Mouse (Mus musculus) testis, adult 2 months (tissue): ENCODE measurements around the gene Osbpl2.

Source experiments
- CTCF ChIP-seq: fragments of 200-500 bp; IDR thresholded peaks from 2 replicates; pipeline ENCODE4 v1.5.1; 2012; ENCODE audit warnings: low read depth, mild to moderate bottlenecking, inconsistent platforms, low read length, moderate library complexity; ENCODE audit not compliant: control insufficient read depth, insufficient read depth, insufficient replicate concordance
- POLR2A ChIP-seq: fragments of 200-500 bp; IDR thresholded peaks from 2 replicates; pipeline ENCODE4 v1.6.1; 2012; ENCODE audit warnings: low read depth, mild to moderate bottlenecking, inconsistent platforms, low read length, moderate library complexity; ENCODE audit not compliant: control insufficient read depth

- TF ChIP-seq POLR2A (no peak), CTCF (no peak)
Measured at GRCm38 (mm10) chr2:180184011-180184751, 65.1 kb downstream of the Osbpl2 start.
